Mouse (Mus musculus) megakaryocyte, embryonic 14.5 days (primary cell): Measurements from ENCODE around the gene Ncoa4. TPM values are rescaled to one million over a fixed set of nuclear protein-coding genes. Genes with fewer than 3 reads are reported as not detected.
"Not testable (repeated sequence)": the region's sequence is repeated elsewhere in the genome, so short reads cannot be mapped to it uniquely, and the experiment has no call there.

ENCODE experiments used
- H3K27me3 ChIP-seq: replicated peaks from 2 replicates; pipeline ENCODE3; 2012; ENCODE audit warnings: inconsistent platforms
- H3K36me3 ChIP-seq: replicated peaks from 2 replicates; pipeline ENCODE3; 2012; ENCODE audit warnings: low read length, inconsistent platforms, mixed read lengths
- H3K4me1 ChIP-seq: 2 replicates; pipeline ENCODE4 v1.6.1; 2012; ENCODE audit warnings: inconsistent platforms
- H3K4me3 ChIP-seq: replicated peaks from 2 replicates; pipeline ENCODE3; 2012; ENCODE audit warnings: moderate library complexity, mild to moderate bottlenecking, inconsistent platforms
- H3K9me3 ChIP-seq: 2 replicates; pipeline ENCODE4 v1.6.1; 2012; ENCODE audit warnings: inconsistent platforms
- FLI1 ChIP-seq: IDR thresholded peaks from 2 replicates; pipeline ENCODE4 v1.6.1; 2012; ENCODE audit warnings: low read length, inconsistent platforms, mixed read lengths
- GATA1 ChIP-seq: IDR thresholded peaks from 3 replicates; pipeline ENCODE4 v1.6.1; 2012; ENCODE audit warnings: mixed read lengths, low read length, inconsistent platforms, borderline replicate concordance
- polyA plus RNA-seq: library from polyadenylated mRNA; stranded (reverse); fragments of >175 nt; gene quantifications from 2 replicates; pipeline ENCODE4 v1.2.3, GENCODE M21; 2012; ENCODE audit warnings: low replicate concordance; ENCODE audit not compliant: insufficient read depth

Gene Ncoa4
- polyA plus RNA-seq, 1 experiment = 6.8 TPM

- no peaks in the 10 kb centered on the region for H3K9me3 ChIP-seq
- H3K27me3 ChIP-seq = no peaks in the 10 kb centered on the region
- H3K4me3 ChIP-seq = peak overlapping the region; percentile 98
- H3K4me1 ChIP-seq = peaks cover 82% of the 10 kb centered on the region
- H3K36me3 ChIP-seq = peaks cover 33% of the 10 kb centered on the region
- no peak for TF ChIP-seq GATA1
- no peak for TF ChIP-seq FLI1
These were observed 7.7 kb downstream of the Ncoa4 start for GRCm38 (mm10) chr14:32167326-32167725.

- Histone ChIP-seq H3K9me3 (no peaks in the 10 kb centered on the region), H3K36me3 (peaks cover 45% of the 10 kb centered on the region), H3K4me3 (peak overlapping the region; percentile 98), H3K27me3 (no peaks in the 10 kb centered on the region), H3K4me1 (peaks cover 70% of the 10 kb centered on the region)
- TF ChIP-seq FLI1 (no peak), GATA1 (peak; percentile 88; the same call in 2 of the 3 replicates)
These were observed 9.1 kb downstream of the Ncoa4 start for GRCm38 (mm10) chr14:32168653-32169231.

DNA sequence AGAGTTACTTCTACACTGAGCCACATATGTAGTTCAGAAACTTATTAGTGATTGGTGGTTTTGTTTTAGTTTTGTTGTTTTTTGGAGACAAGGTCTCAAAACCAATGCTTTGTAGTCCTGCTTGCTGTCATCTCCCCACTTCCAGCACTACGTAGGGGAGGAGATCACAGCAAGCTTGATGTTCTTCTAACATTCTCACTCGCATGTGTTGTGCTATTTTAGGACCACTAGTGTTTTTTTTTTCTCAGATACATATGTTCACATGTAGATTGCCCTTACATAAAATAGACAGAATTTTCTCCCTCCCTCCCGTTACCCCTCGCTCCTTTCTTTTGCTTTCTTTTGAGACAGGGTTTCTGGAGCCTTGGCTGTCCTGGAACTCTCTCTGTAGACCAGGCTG, 10.5 kb downstream of the Ncoa4 start:
- H3K4me1 ChIP-seq = peaks cover 62% of the 10 kb centered on the region
- peak overlapping the region; percentile 69 for H3K4me3 ChIP-seq
- H3K27me3 ChIP-seq = no peaks in the 10 kb centered on the region
- no peaks in the 10 kb centered on the region for H3K9me3 ChIP-seq
- H3K36me3 ChIP-seq = peaks cover 59% of the 10 kb centered on the region
- TF ChIP-seq FLI1 = no peak
- TF ChIP-seq GATA1 = no peak

DNA sequence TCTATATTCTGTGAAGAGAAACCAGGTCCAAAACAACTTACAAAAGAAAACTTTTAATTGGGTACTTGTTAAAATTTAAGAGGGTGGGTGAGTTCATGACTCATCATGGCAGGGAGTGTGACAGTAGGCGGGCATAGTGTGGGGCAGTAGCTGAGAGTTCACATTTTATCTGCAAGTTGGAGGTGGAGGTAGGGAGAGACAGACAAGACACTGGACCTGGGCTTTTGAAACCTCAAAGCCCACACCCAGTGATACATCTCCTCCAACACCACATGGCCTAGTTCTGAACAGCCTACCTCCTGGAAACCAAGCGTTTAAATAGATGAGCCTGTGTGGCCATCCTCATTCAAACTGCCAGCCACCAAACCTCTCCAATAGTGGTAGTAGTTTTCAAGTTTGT, 15.6 kb downstream of the Ncoa4 start:
- TF ChIP-seq FLI1 (no peak), GATA1 (no peak)
- Histone ChIP-seq H3K4me3 (no peak overlapping the region), H3K36me3 (peaks cover 76% of the 10 kb centered on the region), H3K9me3 (no peaks in the 10 kb centered on the region), H3K4me1 (peaks cover 20% of the 10 kb centered on the region), H3K27me3 (no peaks in the 10 kb centered on the region)

DNA sequence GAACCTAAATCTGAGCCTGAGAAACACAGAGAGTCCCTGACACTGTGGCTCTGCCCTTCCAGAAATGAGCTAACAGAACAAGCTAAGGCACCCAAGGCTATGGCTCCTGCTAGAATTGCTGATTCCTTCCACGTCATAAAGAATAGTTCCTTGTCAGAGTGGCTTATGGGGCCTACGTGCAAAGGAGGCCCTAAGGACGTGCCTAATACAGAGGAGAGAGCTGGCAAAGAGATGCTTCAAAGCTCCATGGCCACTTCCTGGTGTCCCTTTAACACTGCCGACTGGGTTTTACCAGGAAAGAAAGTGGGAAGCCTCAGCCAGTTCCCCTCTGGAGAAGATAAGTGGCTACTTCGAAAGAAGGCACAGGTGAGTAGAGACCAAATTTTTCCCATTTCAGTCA, 16.9 kb downstream of the Ncoa4 start:
- peaks cover 11% of the 10 kb centered on the region for H3K4me1 ChIP-seq
- not testable (repeated sequence) for H3K4me3 ChIP-seq, H3K9me3 ChIP-seq, H3K27me3 ChIP-seq
- peaks cover 75% of the 10 kb centered on the region for H3K36me3 ChIP-seq

DNA sequence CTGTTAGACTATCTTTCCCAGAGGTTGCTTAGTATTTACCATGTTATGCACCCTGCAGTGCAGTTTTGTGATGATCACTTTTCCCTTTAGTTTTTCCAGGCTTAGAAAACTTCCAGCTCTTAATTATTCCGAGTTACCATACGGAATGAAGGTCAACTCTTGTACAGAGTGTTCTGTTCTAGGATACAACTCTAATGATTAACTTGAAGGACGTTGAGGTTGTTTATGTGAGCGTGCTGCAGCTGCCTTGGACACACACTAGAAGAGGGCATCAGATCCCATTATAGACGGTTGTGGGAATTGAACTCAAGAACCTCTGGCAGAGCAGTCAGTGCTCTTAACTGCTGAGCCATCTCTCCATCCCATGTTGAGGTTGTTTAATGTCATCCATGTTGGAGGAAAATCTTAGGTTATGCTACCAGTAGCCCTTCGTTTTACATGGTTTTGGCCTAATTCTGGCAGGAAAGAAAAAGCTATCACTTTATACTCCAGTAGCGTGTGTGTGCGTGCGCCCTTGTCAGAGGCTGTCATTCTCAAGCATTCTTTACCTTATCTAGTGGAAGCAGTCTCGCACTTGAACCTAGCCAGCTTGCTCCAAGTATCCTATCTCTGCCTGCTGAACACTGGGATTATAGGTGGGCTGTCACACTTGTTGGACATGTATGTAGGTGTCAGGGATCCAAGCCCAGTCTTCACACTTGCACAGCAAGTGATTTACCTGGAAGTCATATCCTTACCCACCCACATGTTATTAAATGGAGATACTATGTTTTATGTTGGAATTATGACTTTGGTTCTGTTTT, 19.9 kb downstream of the Ncoa4 start:
- peaks cover 75% of the 10 kb centered on the region for H3K36me3 ChIP-seq
- no peaks in the 10 kb centered on the region for H3K27me3 ChIP-seq
- no peak overlapping the region for H3K4me3 ChIP-seq
- TF ChIP-seq GATA1 = no peak
- no peak for TF ChIP-seq FLI1
- peaks cover 4% of the 10 kb centered on the region; the same call in 1 of the 2 replicates for H3K4me1 ChIP-seq
- H3K9me3 ChIP-seq = no peaks in the 10 kb centered on the region

DNA sequence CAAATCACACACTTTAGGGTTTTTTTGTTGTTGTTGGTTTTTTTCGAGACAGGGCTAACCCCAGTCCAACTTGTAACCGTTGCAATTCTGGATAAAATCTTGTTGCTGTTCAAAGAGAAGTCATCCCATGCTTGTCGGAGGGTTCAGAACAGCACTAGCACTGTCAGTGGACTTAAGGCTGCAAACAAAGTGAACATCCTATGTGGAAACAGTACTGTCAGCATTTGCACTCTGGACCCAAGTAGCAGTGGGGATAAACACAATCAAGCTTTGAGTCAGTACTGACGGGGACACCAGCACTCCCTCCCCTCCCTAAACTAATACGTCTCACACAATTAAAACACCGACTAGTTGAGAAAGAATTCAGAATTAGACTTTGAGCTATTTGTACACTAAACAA, 21.2 kb downstream of the Ncoa4 start:
- TF ChIP-seq GATA1 = no peak
- no peak for TF ChIP-seq FLI1
- Histone ChIP-seq H3K9me3 (no peaks in the 10 kb centered on the region), H3K36me3 (peaks cover 75% of the 10 kb centered on the region), H3K27me3 (no peaks in the 10 kb centered on the region), H3K4me1 (no peaks in the 10 kb centered on the region), H3K4me3 (no peak overlapping the region)

GRCm38 (mm10) chr14:32183846-32184245, 24.2 kb downstream of the Ncoa4 start:
- TF ChIP-seq FLI1 = no peak
- TF ChIP-seq GATA1 = no peak
- Histone ChIP-seq H3K36me3 (peaks cover 93% of the 10 kb centered on the region), H3K9me3 (no peaks in the 10 kb centered on the region), H3K4me3 (no peak overlapping the region), H3K4me1 (no peaks in the 10 kb centered on the region), H3K27me3 (no peaks in the 10 kb centered on the region)

DNA sequence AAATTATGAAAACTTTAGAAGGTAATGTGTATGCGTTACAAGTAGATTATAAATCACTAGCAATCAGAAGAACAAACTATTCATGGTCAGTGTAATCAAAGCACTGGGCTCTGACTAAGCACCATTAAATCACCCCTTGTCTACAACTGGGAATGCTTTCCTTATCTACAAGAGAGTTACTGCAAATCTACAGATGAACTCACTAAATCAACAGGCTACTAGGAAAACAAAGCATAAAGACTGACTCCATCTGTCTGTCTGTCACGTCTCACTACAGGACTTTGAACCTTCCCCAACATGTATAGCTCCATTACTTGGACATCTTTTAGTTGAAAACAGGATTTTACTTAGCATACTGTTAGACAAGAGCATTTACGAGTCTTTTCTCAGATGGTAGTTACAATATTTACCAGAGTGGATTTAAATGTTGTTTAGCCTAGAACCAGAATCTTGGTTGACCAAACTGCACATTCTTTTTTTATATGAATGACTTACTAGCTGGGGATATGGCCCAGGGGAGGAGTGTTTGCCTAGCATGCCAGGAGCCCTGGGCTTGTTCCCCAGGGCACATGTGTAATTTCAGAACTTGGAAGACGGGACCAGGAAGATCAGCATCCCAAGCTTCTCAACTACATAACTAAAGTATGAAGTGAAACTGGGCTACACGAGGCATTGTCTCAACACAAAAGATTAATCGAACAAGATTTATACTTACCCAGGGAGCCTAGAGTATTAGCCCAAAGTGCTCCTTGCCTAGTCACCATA, 31.1 kb downstream of the Ncoa4 start:
- Histone ChIP-seq H3K9me3 (no peaks in the 10 kb centered on the region), H3K4me1 (peaks cover 17% of the 10 kb centered on the region; the same call in 1 of the 2 replicates), H3K27me3 (no peaks in the 10 kb centered on the region), H3K4me3 (no peak overlapping the region), H3K36me3 (peaks cover 86% of the 10 kb centered on the region)
- TF ChIP-seq GATA1 (no peak), FLI1 (no peak)

GRCm38 (mm10) chr14:32191926-32192325, 32.3 kb downstream of the Ncoa4 start:
- Histone ChIP-seq H3K4me3 (no peak overlapping the region), H3K36me3 (peaks cover 82% of the 10 kb centered on the region), H3K4me1 (peaks cover 23% of the 10 kb centered on the region), H3K9me3 (no peaks in the 10 kb centered on the region), H3K27me3 (no peaks in the 10 kb centered on the region)
- TF ChIP-seq GATA1 (no peak), FLI1 (no peak)
